Mouse (Mus musculus) liver, postnatal 0 days (tissue): ENCODE data around the gene Cdkn3. TPM values are rescaled to one million over a fixed set of nuclear protein-coding genes. Genes with fewer than 3 reads are reported as not detected.
A peak's percentile ranks its signal among the peaks of the same experiment; 100 is the strongest.

Source experiments
- ATAC-seq: fragments of 200-750 bp; cut with Nextera tagmentation; 2 replicates; pipeline ENCODE4 v1.8.0; 2017; ENCODE audit warnings: mild to moderate bottlenecking, moderate library complexity
- DNase-seq: peaks from one replicate; pipeline ENCODE4 v3.0.0-alpha.2; 2016
- H3K27ac ChIP-seq: fragments of 300-500 bp; sonication (generic); 2 replicates; pipeline ENCODE4 v1.5.1; 2014; ENCODE audit warnings: antibody characterized with exemption, moderate library complexity, mild to moderate bottlenecking, low read depth
- H3K27me3 ChIP-seq: fragments of 300-500 bp; sonication (generic); 2 replicates; pipeline ENCODE4 v1.6.1; 2014; ENCODE audit warnings: low read length, control low read depth, mixed read lengths; ENCODE audit not compliant: insufficient read depth
- H3K36me3 ChIP-seq: fragments of 300-500 bp; sonication (generic); replicated peaks from 2 replicates; pipeline ENCODE4 v1.6.1; 2014; ENCODE audit warnings: mild to moderate bottlenecking, control low read depth, low read length, moderate library complexity, mixed read lengths; ENCODE audit not compliant: insufficient read depth
- H3K4me1 ChIP-seq: fragments of 300-500 bp; sonication (generic); 2 replicates; pipeline ENCODE4 v1.6.1; 2014; ENCODE audit warnings: antibody characterized with exemption, mild to moderate bottlenecking, control low read depth; ENCODE audit not compliant: insufficient read depth
- H3K4me2 ChIP-seq: fragments of 300-500 bp; sonication (generic); 2 replicates; pipeline ENCODE4 v1.6.1; 2014; ENCODE audit warnings: low read depth, mild to moderate bottlenecking, low read length, moderate library complexity, mixed read lengths
- H3K4me3 ChIP-seq: fragments of 300-500 bp; sonication (generic); 2 replicates; pipeline ENCODE4 v1.5.1; 2014; ENCODE audit warnings: low read depth, low read length
- H3K9ac ChIP-seq: fragments of 300-500 bp; sonication (generic); replicated peaks from 2 replicates; pipeline ENCODE4 v1.6.1; 2014; ENCODE audit warnings: mild to moderate bottlenecking, moderate library complexity
- H3K9me3 ChIP-seq: fragments of 300-500 bp; sonication (generic); 2 replicates; pipeline ENCODE4 v1.6.1; 2016; ENCODE audit warnings: mild to moderate bottlenecking, control low read depth, low read length, mixed read lengths
- CTCF ChIP-seq: sonication (generic); IDR thresholded peaks from 2 replicates; pipeline ENCODE4 v1.5.1; 2016; ENCODE audit warnings: antibody characterized with exemption, low read depth
- EP300 ChIP-seq: IDR thresholded peaks from 2 replicates; pipeline ENCODE4 v1.6.1; 2016; ENCODE audit warnings: antibody characterized with exemption, low read depth, mild to moderate bottlenecking
- WGBS: fragments of 180-500 bp; shearing (Covaris S2); extraction: QIAGEN DNeasy Blood & Tissue Kit; methylation state at CpG from one replicate; pipeline ENCODE4 v1.1.7; 2014; ENCODE audit not compliant: insufficient replicate concordance; 5-methylcytosine and 5-hydroxymethylcytosine counted together
- polyA plus RNA-seq: library from polyadenylated mRNA; unstranded; fragments of >200 nt; fragmentation: Nextera tagmentation; extraction: Ambion mirVana; gene quantifications from 2 replicates; pipeline ENCODE4 v1.2.1, GENCODE M21; 2015

The Cdkn3 gene
- polyA plus RNA-seq, 1 experiment from 2014 or later, result 70.1 TPM

DNA sequence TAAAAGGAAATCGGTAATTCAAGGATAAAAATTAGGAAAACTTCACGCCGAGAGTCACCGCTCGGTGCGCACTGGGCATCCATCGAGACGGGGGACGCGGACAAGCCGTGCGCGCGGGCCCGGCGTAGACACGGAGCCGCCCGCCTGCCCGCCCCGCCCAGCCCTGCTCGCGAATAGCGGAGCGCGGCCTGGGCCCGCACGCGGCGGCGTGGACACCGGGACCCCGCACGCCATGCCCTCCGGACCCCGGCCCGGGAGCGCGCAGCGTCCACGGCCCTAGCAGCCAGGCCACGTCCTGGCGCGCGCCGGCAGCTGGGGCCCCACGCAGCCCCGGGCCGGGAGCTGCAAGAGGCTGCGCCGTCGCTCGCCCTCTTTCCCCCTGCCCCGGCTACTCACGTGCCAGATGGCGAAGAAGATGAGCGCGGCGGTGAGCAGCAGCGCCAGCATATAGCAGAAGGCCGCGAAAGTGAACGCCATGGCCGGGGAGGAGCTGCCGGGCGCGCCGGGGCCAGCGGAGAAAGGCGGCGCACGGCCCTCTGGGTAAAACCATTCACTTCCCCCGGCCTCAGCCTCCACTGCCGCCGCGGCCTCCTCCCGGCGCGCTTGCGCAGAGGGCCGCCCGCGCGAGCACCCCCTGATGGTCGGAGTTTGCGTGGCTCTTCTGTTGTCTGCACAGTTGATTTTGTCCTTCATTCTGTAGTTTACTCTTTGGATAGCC is 27.6 kb downstream of the Cdkn3 start, which contains the start of gene Cnih1:
Gene Cnih1, minus strand, starts transcription at position 625 of the 718 bp plus-strand sequence.
- Histone ChIP-seq H3K4me1 (peaks cover 11% of the 10 kb centered on the region), H3K27ac (peak within 1 kb of the TSS; percentile 94), H3K9me3 (no peaks in the 10 kb centered on the region), H3K36me3 (peaks cover 14% of the 10 kb centered on the region), H3K4me3 (peak within 1 kb of the TSS; percentile 84), H3K27me3 (no peaks in the 10 kb centered on the region), H3K9ac (peak within 1 kb of the TSS; percentile 90), H3K4me2 (peak within 1 kb of the TSS; percentile 80)
- ATAC-seq (peak; percentile 98), DNase-seq (peak; percentile 94)
- WGBS, result 2% methylated on average over 74 of the region's 86 CpGs
- TF ChIP-seq CTCF (peak; percentile 92), EP300 (no peak)

DNA sequence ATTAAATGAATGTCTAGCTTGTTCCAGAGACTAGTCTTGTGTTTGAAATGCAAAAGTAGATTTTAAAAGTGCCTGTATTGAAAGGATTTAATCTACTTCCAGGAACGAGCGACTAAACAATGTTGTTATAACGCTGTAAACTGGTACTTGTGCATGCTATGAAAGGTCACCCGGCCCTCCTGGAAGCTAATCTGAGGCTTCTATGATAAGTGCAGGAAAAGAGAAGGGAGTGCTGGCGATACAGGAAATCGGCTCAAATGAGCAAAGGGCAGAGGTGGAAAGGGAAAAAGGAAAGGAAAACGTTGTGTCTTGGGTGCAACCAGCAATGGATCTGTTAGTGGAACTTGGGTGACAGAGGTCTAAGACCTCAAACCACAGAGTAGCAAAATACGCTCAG is 28.2 kb downstream of the Cdkn3 start:
- H3K4me1 ChIP-seq, result peaks cover 11% of the 10 kb centered on the region
- DNase-seq (no peak), ATAC-seq (no peak)
- no peaks in the 10 kb centered on the region for H3K27me3 ChIP-seq
- H3K4me3 ChIP-seq, result peak overlapping the region; percentile 84
- H3K36me3 ChIP-seq, result peaks cover 10% of the 10 kb centered on the region; the same call in 1 of the 2 replicates
- H3K27ac ChIP-seq, result 0 out of 2 replicates have a peak overlapping the region, but pooled peaks have one; percentile 35
- H3K9ac ChIP-seq, result no peak overlapping the region
- 14% methylated on average over 8 of the region's 8 CpGs for WGBS
- H3K4me2 ChIP-seq, result peak overlapping the region; percentile 80
- no peak for TF ChIP-seq CTCF
- no peak for TF ChIP-seq EP300
- no peaks in the 10 kb centered on the region for H3K9me3 ChIP-seq

DNA sequence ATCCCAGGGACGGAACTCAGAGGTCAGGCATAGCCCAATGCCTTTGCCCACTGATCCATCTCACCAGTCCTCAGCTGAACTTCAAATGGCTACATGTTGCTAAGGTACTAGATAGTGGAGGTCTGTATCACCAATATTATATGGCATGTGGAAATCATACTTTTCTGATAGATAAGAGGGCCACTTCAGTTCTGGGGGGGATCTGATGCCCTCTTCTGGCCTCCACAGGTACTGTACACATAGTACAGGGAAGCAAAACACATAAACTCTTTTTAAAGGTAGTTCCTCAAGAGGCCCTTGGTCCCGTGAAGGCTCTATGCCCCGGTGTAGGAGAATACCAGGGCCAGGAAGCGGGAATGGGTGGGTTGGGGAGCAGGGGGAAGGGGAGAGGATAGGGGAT is 30.0 kb downstream of the Cdkn3 start:
- Histone ChIP-seq H3K9me3 (no peaks in the 10 kb centered on the region), H3K36me3 (peaks cover under 1% of the 10 kb centered on the region; the same call in 1 of the 2 replicates), H3K9ac (no peak overlapping the region), H3K4me2 (no peak overlapping the region), H3K27me3 (no peaks in the 10 kb centered on the region), H3K4me3 (no peak overlapping the region), H3K27ac (no peak overlapping the region), H3K4me1 (peaks cover 11% of the 10 kb centered on the region)
- peak; percentile 66 for TF ChIP-seq CTCF
- no peak for TF ChIP-seq EP300
- ATAC-seq (no peak), DNase-seq (peak; percentile 40)
- WGBS, result 59% methylated on average over 4 of the region's 4 CpGs

DNA sequence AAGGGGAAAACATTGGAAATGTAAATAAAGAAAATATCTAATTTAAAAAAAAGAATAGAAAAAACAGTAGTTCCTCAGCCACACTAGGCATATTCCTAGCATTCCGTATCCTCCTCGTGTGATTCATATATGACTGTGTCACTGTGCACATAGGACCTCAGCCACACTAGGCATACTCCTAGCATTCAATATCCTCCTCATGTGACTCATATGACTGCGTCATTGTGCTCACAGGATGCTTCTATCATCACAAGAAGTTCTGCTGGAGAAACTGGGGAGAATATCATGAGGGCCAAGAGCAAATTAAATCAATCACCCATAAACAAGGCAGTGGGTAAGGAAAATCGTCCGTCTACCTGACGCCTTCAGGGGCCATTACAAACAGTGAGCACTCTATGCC is 30.4 kb downstream of the Cdkn3 start:
- 91% methylated on average over 6 of the region's 6 CpGs for WGBS
- H3K9ac ChIP-seq, result no peak overlapping the region
- H3K9me3 ChIP-seq, result no peaks in the 10 kb centered on the region
- H3K4me1 ChIP-seq, result peaks cover 11% of the 10 kb centered on the region
- no peaks in the 10 kb centered on the region for H3K36me3 ChIP-seq
- H3K4me2 ChIP-seq, result no peak overlapping the region
- H3K27me3 ChIP-seq, result no peaks in the 10 kb centered on the region
- H3K4me3 ChIP-seq, result no peak overlapping the region
- DNase-seq, result no peak
- no peak for TF ChIP-seq CTCF
- TF ChIP-seq EP300, result no peak
- no peak overlapping the region for H3K27ac ChIP-seq
- no peak for ATAC-seq

DNA sequence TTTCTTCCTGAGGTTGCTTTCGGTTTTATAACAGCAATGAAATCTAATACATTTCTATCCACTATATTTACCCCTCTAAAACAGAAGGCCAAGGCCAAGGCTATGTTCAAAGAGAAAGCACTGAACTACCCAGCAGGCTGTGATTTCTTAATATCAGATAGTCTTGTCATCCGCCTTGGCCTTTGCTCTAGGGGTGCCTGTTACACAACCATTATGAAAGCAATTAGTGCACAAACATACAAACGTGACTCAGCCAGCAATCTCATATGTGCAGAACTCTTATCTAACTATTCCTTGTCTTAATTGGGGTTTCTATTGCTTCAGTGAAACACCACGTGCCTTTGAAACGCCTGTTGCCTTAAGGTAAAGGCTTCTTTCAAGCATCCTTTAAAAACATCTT is 33.8 kb downstream of the Cdkn3 start:
- Histone ChIP-seq H3K4me3 (no peak overlapping the region), H3K9ac (no peak overlapping the region), H3K27ac (no peak overlapping the region), H3K27me3 (no peaks in the 10 kb centered on the region), H3K4me2 (no peak overlapping the region), H3K36me3 (no peaks in the 10 kb centered on the region), H3K4me1 (no peaks in the 10 kb centered on the region), H3K9me3 (no peaks in the 10 kb centered on the region)
- DNase-seq (no peak), ATAC-seq (peak; percentile 25; the same call in 1 of the 2 replicates)
- TF ChIP-seq CTCF (no peak), EP300 (0 out of 2 replicates have a peak, but pooled peaks have one; percentile 30)
- WGBS, result 67% methylated on average over 5 of the region's 5 CpGs

DNA sequence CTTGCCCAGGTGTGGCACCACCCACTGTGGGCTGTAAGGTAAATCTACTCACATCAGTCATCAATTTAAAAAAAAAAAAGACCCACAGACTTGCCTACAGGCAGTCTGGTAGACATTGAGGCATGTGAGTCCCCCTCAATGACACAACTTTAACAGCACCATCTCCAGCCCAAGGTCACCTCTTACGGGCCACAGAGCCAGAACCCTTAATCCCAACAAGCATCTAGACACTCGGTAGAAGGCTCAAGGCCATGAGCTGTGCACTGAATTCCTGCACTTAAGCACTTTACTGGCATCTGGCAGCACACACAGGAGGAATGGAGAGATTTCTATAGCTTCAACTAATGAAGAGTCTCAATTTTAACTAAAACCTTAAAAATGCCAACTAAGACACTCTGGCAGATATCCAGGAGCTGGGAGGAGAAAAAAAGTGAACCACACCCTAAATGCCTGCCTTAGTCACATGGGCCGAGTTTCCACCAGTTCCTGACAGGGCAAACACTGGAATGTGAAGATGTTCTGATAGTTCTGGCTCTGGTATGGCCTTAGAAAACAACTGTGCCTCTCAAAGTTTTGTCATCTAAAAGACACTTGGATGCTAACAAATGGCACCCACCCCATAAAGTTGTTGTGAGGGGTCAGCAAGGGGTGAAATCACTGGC is 40.5 kb downstream of the Cdkn3 start:
- Histone ChIP-seq H3K27ac (peak overlapping the region; percentile 66; the same call in 1 of the 2 replicates), H3K4me3 (no peak overlapping the region), H3K9ac (no peak overlapping the region), H3K4me1 (peaks cover 6% of the 10 kb centered on the region), H3K4me2 (peak overlapping the region; percentile 34), H3K27me3 (no peaks in the 10 kb centered on the region), H3K9me3 (no peaks in the 10 kb centered on the region), H3K36me3 (no peaks in the 10 kb centered on the region)
- peak; percentile 86 for ATAC-seq
- TF ChIP-seq EP300 (no peak), CTCF (no peak)
- DNase-seq, result peak; percentile 44
- WGBS, result 69% methylated on average over 3 of the region's 3 CpGs
